Mouse (Mus musculus): Measurements from ENCODE around the gene Olfr517. TPM values are rescaled to one million over a fixed set of nuclear protein-coding genes. Genes with fewer than 3 reads are reported as not detected.

The Olfr517 gene
- polyA plus RNA-seq, 1 experiment = not detected

DNA sequence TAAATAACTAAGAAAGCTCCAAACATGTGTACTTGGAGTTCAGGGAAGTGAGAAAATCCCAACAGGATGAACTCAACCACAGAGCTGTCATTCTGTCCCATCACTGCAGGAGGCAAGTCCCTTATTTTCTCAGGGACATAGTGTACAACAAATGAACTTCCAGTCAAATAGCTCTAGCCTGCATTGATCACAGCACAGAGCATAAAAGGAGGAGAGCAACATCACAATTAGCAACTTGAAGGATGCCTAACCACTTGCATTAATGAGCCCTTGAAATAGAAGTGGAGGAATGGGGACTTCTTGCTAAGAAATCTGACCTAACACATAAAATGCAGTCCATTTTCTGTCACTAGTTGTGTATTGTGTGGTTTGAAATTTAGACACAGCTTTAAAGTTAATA, 46.3 kb downstream of the Olfr517 start, which contains the start of gene Olfr514:
Olfr514 (minus strand) TSS at position 101 of the 400 bp plus-strand sequence.
- TF ChIP-seq CEBPB (IDR thresholded peaks at IDR 0.05; ENCODE audit: low read depth) (no peak), MAX (IDR thresholded peaks at IDR 0.05) (no peak), FOSL1 (IDR thresholded peaks at IDR 0.05; ENCODE audit: insufficient read depth, low read length, poor library complexity, severe bottlenecking) (no peak)
- Histone ChIP-seq H3ac (ENCODE audit: control insufficient read depth, insufficient read length, low read depth) (no peak within 1 kb of the TSS), H3K4me3 (ENCODE audit: insufficient read depth, poor library complexity, severe bottlenecking) (no peak within 1 kb of the TSS), H3K79me2 (ENCODE audit: control insufficient read depth, insufficient read depth) (no peaks in the 10 kb centered on the region), H3K79me3 (ENCODE audit: low read depth) (no peaks in the 10 kb centered on the region), H3K36me3 (ENCODE audit: control insufficient read depth, insufficient read depth) (no peaks in the 10 kb centered on the region), H3K27me3 (ENCODE audit: control insufficient read depth, insufficient read depth, insufficient read length) (no peaks in the 10 kb centered on the region)

Other genes starting within 250 kb of the Olfr517 start
- not detected for gene Olfr508, start 242.4 kb downstream of the Olfr517 start, polyA plus RNA-seq (2012; fragmentation: generic; extraction: Trizol)
- not detected for gene Olfr509, start 220.5 kb downstream of the Olfr517 start, polyA plus RNA-seq (2012; fragmentation: generic; extraction: Trizol)
- not detected for gene Olfr510, start 206.0 kb downstream of the Olfr517 start, polyA plus RNA-seq (2012; fragmentation: generic; extraction: Trizol)
- gene Olfr512, start 159.1 kb downstream of the Olfr517 start, polyA plus RNA-seq (2012; fragmentation: generic; extraction: Trizol) = not detected
- not detected for gene Olfr513, start 121.4 kb downstream of the Olfr517 start, polyA plus RNA-seq (2012; fragmentation: generic; extraction: Trizol)
- gene Olfr514, start 46.4 kb downstream of the Olfr517 start, polyA plus RNA-seq (2012; fragmentation: generic; extraction: Trizol) = not detected
- gene Olfr516, start 21.9 kb downstream of the Olfr517 start, polyA plus RNA-seq (2012; fragmentation: generic; extraction: Trizol) = not detected
- not detected for gene Olfr518, start 12.6 kb upstream of the Olfr517 start, polyA plus RNA-seq (2012; fragmentation: generic; extraction: Trizol)
- gene Olfr519, start 22.0 kb upstream of the Olfr517 start, polyA plus RNA-seq (2012; fragmentation: generic; extraction: Trizol) = not detected
- 0.02 TPM for gene Nlrp10, start 57.8 kb upstream of the Olfr517 start, polyA plus RNA-seq (2012; fragmentation: generic; extraction: Trizol)
- 191 TPM for gene Eif3f, start 62.0 kb upstream of the Olfr517 start, polyA plus RNA-seq (2012; fragmentation: generic; extraction: Trizol)
- gene Tub, start 78.0 kb upstream of the Olfr517 start, polyA plus RNA-seq (2012; fragmentation: generic; extraction: Trizol) = 0.01 TPM
- gene Ric3, start 211.0 kb upstream of the Olfr517 start, polyA plus RNA-seq (2012; fragmentation: generic; extraction: Trizol) = not detected